Mouse (Mus musculus): ENCODE measurements around the gene Evi2a. TPM values are rescaled to one million over a fixed set of nuclear protein-coding genes. Genes with fewer than 3 reads are reported as not detected.

The Evi2a gene
- total RNA-seq (2021), result 1 to 10 TPM; 3.7 TPM
- long read RNA-seq, experiment 1, partial matches to known transcripts, result 0 of 3 reads
- long read RNA-seq, experiment 1, other reads (novel, unspliced or antisense), result 0 of 3 reads
- long read RNA-seq, experiment 2, partial matches to known transcripts, result 0 of 3 reads
- long read RNA-seq, experiment 2, other reads (novel, unspliced or antisense), result 3 of 3 reads

DNA sequence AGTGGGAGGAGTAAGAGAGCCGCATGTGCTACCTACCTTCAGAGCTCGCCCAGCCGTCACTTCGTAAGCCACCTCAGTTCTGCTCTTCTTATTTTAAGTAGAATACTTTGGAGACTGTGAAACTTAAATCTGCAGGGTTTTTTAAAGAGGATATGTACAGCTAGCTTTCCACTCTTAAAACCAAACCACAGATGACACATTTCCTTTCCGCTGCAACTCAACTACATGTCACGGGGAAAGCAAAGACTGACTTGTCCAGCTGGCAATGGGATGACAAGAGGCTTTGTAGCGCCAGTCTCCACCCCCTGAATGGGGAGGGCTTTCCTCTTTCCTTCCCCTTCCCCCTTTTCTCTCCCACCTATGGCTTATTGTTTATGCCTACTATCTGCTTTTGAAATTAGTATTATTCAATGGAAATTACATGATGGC is at the start of gene Evi2a, which contains the start of gene Evi2:
TSS of gene Evi2a (minus strand) at position 277 of the 429 bp plus-strand sequence.
TSS of gene Evi2 (minus strand) at position 257 of the 429 bp plus-strand sequence.
- peak; percentile 62 for DNase-seq (ENCODE audit: low spot score)

DNA sequence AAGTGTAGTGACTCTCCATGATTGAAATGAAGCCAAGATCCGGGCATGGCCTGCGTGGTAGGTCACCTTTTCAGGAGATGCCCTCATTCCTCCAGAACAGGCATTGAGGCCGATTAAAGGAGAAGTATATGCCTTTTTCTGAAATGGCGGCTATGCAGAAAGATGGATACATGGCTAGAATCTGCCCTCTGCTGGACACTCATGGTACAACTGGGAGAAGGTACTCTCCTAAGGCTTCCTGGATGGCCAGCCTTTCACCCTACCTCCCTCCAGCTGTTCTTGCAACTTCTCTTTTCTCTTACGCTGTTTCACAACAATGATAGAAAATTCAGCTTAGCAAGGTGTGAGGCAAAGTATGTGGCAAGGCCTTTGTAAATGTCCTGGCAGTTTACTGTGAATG is 47.3 kb upstream of the Evi2a start:
- peak; percentile 79 for DNase-seq (ENCODE audit: low spot score)

DNA sequence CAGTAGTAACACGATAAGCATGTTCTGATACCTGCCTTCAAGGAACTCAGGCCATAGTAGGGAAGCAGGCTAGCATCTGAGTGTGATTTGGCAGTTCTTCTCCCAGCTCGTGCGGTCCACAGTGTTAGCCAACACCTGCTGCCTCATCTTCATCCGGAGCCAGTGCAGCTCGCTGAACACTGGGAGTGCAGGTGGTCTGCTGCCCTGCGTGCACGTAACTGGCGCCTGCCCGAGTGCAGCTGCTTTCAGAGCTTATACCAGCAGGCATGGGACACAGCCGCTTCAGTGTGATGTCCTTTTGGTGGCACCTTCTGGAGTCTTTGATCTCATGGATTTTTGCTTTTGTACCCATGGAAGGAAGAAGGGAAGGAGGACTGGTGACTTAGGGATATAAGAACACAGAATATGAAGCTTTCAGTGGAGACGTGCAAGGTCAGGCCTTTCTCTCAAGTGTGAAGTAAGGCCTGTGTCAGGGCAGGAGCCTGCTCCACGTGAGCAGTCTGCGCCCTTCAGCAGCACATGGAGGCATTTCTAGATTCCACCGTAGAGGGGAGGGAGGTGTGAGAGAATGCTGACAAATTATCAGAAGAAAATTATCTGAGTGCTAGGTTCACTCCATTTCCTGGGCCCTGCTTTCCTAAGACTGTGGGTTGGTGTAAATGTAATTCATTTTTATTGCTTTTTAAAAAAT is 45.1 kb upstream of the Evi2a start:
- no peak for DNase-seq (ENCODE audit: low spot score)

DNA sequence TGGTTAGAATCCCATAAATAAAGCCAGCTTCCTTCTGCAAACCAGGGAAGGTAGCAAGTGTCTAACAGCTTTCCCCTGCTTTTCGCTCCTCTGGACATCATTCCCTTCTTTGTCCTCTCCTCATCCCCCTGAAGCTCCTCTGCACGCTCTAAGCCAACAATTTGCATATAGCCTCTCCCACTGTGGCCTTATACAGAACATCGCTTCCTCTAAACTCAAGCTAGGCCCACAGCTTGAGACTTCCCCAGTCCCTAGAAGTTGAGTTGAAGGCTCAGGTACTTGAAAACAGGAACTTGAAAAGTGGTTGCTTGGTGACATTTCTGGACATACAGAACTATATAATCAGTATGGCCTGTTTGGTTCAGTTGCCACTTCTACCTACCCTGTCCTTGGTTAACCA is 43.4 kb upstream of the Evi2a start:
- no peak for DNase-seq (ENCODE audit: low spot score)

DNA sequence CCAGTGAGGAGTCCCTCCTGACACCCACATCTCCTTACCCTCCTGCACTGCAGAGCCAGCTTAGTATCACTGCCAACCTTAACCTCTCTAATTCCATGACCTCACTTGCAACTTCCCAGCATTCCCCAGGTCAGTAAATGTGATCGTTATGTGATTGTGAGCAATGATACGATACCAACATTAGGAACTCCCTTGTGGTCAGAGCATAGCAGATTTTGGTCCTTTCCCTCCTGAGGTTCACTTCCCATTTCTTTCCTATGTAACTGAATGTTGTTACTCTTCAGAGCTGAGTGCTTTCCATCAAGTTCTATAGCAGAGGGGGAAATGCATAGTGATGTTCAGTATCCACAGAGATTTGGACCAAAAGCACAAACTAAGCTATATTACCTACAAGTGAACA is 39.9 kb upstream of the Evi2a start:
- no peak for DNase-seq (ENCODE audit: low spot score)

GRCm38 (mm10) chr11:79568197-79568911 is 37.9 kb upstream of the Evi2a start:
- no peak for DNase-seq (ENCODE audit: low spot score)

DNA sequence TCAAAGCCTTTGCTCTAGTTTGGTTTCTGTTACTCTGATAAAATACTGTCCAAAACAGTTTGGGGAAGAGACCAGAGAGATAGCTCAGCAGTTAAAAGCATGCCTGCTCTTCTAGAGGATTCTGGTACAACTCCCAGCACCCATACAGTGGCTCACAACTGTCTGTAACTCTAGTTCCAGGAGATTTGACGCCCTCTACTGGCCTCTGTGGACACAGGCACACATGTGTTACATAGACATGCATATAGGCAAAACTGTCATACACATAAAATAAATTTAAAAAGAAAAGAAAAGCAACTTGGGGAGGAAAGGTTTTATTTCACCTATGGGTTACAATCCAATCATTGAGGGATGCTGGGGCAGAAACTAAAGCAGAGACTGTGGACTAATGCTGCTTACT is 36.5 kb upstream of the Evi2a start:
- no peak for DNase-seq (ENCODE audit: low spot score)

GRCm38 (mm10) chr11:79563493-79563892 is 33.1 kb upstream of the Evi2a start:
- no peak for DNase-seq (ENCODE audit: low spot score)

- DNase-seq (ENCODE audit: low spot score), result no peak
Observed at GRCm38 (mm10) chr11:79560536-79560935, 30.1 kb upstream of the Evi2a start.

GRCm38 (mm10) chr11:79552622-79553021 is 22.2 kb upstream of the Evi2a start:
- DNase-seq (ENCODE audit: low spot score), result no peak

DNA sequence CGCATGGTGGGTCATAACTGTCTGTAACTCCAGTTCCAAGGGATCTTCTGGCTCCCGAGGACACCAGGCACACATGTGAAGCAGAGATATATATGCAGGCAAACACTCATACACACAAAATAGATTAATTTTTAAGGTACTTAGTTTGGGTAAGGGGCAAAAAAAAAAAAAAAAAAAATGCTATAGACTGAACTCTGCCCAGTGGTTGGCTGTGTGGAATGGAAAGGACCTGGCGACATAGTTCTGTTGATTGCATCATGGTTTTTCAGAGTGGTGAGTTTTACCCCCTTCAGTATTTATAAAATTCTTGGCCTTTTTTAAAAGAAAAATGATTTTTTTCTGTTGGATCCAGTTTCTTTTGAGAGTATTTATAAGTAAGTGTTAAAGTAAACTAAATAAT is 5.9 kb upstream of the Evi2a start:
- DNase-seq (ENCODE audit: low spot score), result no peak

- no peak for DNase-seq (ENCODE audit: low spot score)
Observed at GRCm38 (mm10) chr11:79535554-79535953, 5.1 kb upstream of the Evi2a start.

DNA sequence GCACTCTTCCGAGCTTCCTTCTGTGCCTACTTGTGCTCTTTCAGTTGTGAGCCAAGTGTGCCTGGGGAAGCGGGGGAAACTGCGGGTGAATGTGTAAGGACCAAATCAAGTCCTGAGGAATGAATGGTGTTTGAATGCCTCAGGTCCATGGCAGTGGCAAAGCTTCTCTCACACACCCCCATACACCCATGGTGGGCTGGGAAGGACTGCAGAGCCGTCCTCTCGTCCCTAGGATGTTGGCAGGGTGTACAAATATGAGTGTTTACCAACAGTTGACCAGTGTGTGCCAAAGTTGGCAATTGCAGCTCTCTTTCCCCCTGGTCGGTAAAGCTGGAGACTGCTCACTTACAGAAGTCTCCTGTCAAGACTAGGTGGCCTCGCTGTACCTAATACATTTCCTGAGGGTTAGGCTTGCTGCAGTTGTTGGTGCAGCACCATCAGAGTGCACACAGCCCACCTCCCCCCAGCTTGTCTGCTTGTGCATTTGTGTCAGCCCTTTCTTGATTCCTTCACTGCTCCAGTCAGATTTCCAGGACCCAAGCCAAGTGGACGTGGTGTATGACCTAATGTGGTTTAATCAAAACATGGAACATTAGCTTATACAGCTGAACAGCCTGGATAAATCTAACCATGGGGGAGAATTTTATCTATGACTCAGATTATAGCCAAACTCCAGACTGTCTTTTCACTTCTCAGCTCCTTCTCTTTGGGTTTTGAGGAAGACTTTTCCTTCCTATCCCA is 3.7 kb upstream of the Evi2a start:
- peak; percentile 46 for DNase-seq (ENCODE audit: low spot score)

DNA sequence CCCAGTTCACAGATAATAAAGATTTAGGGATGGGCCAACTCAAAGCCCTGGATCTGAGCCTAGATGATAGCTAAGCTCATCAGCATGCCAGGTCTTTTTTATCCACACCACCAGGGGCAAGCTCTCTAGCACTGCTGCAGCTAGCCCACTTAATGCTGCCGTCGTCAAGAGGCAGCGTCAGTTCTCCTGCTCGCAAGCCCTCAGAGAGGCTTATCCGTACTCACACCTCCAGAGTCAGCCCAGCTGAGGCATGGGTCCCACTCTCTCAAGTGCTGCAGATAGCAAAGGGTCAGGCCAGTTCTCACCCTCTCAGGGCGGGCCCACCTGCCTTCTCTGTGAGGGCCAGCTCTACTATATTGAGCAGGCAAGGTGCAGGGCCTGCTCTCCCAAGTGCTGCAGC is 2.9 kb upstream of the Evi2a start:
- DNase-seq (ENCODE audit: low spot score), result no peak

- no peak for DNase-seq (ENCODE audit: low spot score)
Observed at GRCm38 (mm10) chr11:79531485-79531884, 1.1 kb upstream of the Evi2a start.

- DNase-seq (ENCODE audit: low spot score), result peak; percentile 50
Observed at GRCm38 (mm10) chr11:79530774-79531173, 365 bp upstream of the Evi2a start.

GRCm38 (mm10) chr11:79529736-79530135 is 673 bp downstream of the Evi2a start:
- DNase-seq (ENCODE audit: low spot score), result no peak

DNA sequence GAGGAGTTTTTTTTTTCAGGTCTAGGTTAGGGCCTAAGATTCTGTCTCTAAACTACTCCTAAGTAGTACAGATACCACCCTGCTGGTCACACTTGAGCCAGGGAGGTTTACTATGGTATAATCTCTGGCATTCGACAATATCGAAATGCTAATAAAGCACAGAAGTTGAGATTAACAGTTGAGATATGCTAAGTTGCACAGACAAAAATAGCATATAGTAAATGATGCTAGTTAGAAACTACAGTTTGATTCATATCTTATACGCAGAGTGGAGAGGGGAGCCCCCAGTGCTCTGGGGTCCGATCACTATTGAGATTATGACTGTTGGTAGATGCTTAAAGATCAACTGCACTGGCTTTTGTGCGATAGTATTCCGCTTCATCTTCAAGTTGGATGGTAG is 1.2 kb downstream of the Evi2a start:
- DNase-seq (ENCODE audit: low spot score), result no peak

DNA sequence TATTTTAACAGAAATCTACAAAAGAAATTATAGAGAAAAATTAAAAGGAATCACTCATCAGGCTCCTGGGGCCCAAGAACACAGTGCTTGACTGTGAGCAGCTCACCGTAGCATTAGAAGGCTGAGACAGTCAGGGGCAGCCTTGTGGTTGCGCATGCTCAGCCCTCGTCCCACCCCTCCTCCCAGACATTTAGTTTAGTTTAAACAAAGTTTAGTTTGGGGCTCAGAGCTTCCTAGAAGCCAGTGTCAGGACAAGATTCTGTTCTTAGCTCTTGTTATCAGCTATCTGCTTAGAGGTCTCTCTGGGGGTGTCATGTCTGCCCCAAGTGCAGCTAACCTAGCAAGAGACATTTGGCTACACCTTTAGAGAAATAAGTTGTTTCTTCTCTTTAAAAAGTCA is 1.8 kb downstream of the Evi2a start:
- DNase-seq (ENCODE audit: low spot score), result no peak

GRCm38 (mm10) chr11:79527739-79528384 is 2.5 kb downstream of the Evi2a start:
- DNase-seq (ENCODE audit: low spot score), result no peak

- DNase-seq (ENCODE audit: low spot score), result peak; percentile 71
Observed at GRCm38 (mm10) chr11:79527015-79527738, 3.2 kb downstream of the Evi2a start.

All from gastrocnemius, adult 18-20 months (tissue).